Mouse (Mus musculus) embryonic fibroblast, embryonic 13.5 days (primary cell): ENCODE measurements around the gene Pcp4. TPM values are rescaled to one million over a fixed set of nuclear protein-coding genes. Genes with fewer than 3 reads are reported as not detected.

ENCODE experiments used
- H3K27ac ChIP-seq: 2 replicates; pipeline ENCODE4 v1.5.1; 2012; ENCODE audit warnings: low read length, control low read depth, inconsistent platforms; ENCODE audit not compliant: insufficient read depth
- H3K4me1 ChIP-seq: 2 replicates; pipeline ENCODE4 v1.6.1; 2011; ENCODE audit warnings: low read length; ENCODE audit not compliant: control insufficient read depth, insufficient read depth
- H3K4me3 ChIP-seq: 2 replicates; pipeline ENCODE4 v1.5.1; 2011; ENCODE audit warnings: mild to moderate bottlenecking, control low read depth, low read length; ENCODE audit not compliant: insufficient read depth
- CTCF ChIP-seq: IDR thresholded peaks from 2 replicates; pipeline ENCODE4 v1.5.1; 2011; ENCODE audit warnings: mild to moderate bottlenecking, control low read depth, low read length, moderate library complexity, borderline replicate concordance; ENCODE audit not compliant: insufficient read depth
- POLR2A ChIP-seq: IDR thresholded peaks from 2 replicates; pipeline ENCODE4 v1.6.1; 2011; ENCODE audit warnings: low read depth, mild to moderate bottlenecking, control low read depth, low read length, moderate library complexity
- polyA plus RNA-seq: library from polyadenylated mRNA; stranded (reverse); fragments of >200 nt; gene quantifications from 2 replicates; pipeline ENCODE4 v1.2.4, GENCODE M21; 2011; ENCODE audit warnings: low read depth; ENCODE audit not compliant: missing spikeins, insufficient read length

Pcp4 gene
- polyA plus RNA-seq, 1 experiment: 1.8 TPM

- no peak for TF ChIP-seq POLR2A
- TF ChIP-seq CTCF: no peak
- H3K4me3 ChIP-seq: no peak overlapping the region
- H3K27ac ChIP-seq: no peak overlapping the region
- H3K4me1 ChIP-seq: no peaks in the 10 kb centered on the region
Observed at GRCm38 (mm10) chr16:96556621-96557020, 89.2 kb downstream of the Pcp4 start.

- no peak overlapping the region for H3K27ac ChIP-seq
- no peak overlapping the region for H3K4me3 ChIP-seq
- no peak for TF ChIP-seq POLR2A
- TF ChIP-seq CTCF: no peak
- H3K4me1 ChIP-seq: no peaks in the 10 kb centered on the region
Observed at GRCm38 (mm10) chr16:96558341-96558740, 90.9 kb downstream of the Pcp4 start.

- Histone ChIP-seq H3K27ac (no peak overlapping the region), H3K4me1 (no peaks in the 10 kb centered on the region), H3K4me3 (no peak overlapping the region)
- TF ChIP-seq POLR2A (no peak), CTCF (no peak)
Observed at GRCm38 (mm10) chr16:96559796-96560195, 92.4 kb downstream of the Pcp4 start.

- no peak overlapping the region for H3K4me3 ChIP-seq
- no peak overlapping the region for H3K27ac ChIP-seq
Observed at GRCm38 (mm10) chr16:96563350-96564257, 96.2 kb downstream of the Pcp4 start.

GRCm38 (mm10) chr16:96567428-96567827 is 100.0 kb downstream of the Pcp4 start:
- no peak overlapping the region for H3K27ac ChIP-seq
- H3K4me1 ChIP-seq: no peaks in the 10 kb centered on the region
- TF ChIP-seq POLR2A (no peak), CTCF (no peak)

More at GRCm38 (mm10) chr16:96563350-96564257, 96.2 kb downstream of the Pcp4 start:
- TF ChIP-seq CTCF (no peak), POLR2A (no peak)
- H3K4me1 ChIP-seq: no peaks in the 10 kb centered on the region

More at GRCm38 (mm10) chr16:96567428-96567827, 100.0 kb downstream of the Pcp4 start:
- no peak overlapping the region for H3K4me3 ChIP-seq

Other genes with a start within 250 kb of the Pcp4 start
- not detected in 2 replicates for gene B3galt5, start 231.8 kb upstream of the Pcp4 start, polyA plus RNA-seq
- not detected in 2 replicates for gene Itgb2l, start 24.0 kb upstream of the Pcp4 start, polyA plus RNA-seq